Mouse (Mus musculus): ENCODE data around the gene Ctnna3. TPM values are rescaled to one million over a fixed set of nuclear protein-coding genes. Genes with fewer than 3 reads are reported as not detected.

The Ctnna3 gene
- total RNA-seq, 2 experiments from 2014 or later: 1.0 to 1.5 TPM

GRCm38 (mm10) chr10:63480066-63480465, 50.2 kb downstream of the Ctnna3 start:
- no peak for DNase-seq (ENCODE audit: low spot score in 2 of 2)

- no peak for DNase-seq (ENCODE audit: low spot score in 2 of 2)
These were observed 58.4 kb downstream of the Ctnna3 start for GRCm38 (mm10) chr10:63488346-63488745.

- no peak for DNase-seq (ENCODE audit: low spot score in 2 of 2)
These were observed 94.1 kb downstream of the Ctnna3 start for GRCm38 (mm10) chr10:63523956-63524355.

GRCm38 (mm10) chr10:63526027-63526426, 96.1 kb downstream of the Ctnna3 start:
- DNase-seq (ENCODE audit: low spot score in 2 of 2): no peak

DNA sequence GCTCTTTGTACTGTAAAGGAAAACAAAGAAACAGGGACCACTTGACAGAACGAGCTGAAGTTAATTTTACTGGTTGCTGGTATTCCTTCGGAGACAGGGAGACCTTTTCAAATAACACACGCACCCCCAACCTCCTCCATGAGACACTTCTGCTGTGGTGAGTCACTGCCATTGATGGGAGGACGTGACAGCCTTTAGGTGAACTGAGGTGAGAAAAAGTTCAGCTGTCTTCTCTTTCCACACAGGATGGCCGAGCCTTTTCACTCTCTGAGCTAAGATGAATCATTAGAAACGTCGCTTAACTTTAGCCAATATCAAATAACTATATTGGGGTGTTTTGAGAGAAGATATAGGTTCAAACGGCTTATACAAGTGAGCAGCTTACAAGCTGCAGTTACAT, 102.5 kb downstream of the Ctnna3 start:
- DNase-seq (ENCODE audit: low spot score in 2 of 2): no peak

GRCm38 (mm10) chr10:63541754-63542153, 111.9 kb downstream of the Ctnna3 start:
- no peak for DNase-seq (ENCODE audit: low spot score in 2 of 2)

- no peak for DNase-seq (ENCODE audit: low spot score in 2 of 2)
These were observed 112.6 kb downstream of the Ctnna3 start for GRCm38 (mm10) chr10:63542493-63542892.

DNA sequence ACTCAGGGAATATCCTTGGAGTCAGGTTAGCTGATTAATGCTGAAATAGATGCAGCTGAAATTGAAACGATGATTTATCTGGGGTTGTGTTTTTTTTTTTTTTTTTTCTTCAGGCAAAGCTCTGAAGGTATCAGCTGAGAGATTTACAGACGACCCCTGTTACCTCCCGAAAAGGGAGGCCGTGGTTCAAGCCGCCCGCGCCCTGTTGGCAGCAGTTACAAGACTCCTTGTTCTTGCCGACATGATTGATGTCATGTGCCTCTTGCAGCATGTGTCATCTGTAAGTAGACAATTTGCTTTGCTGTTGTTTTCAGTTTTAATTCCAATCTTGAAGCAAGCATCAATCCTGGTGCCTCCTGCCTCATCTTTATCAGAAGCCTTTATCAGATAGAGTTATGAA, 136.8 kb downstream of the Ctnna3 start:
- no peak for DNase-seq (ENCODE audit: low spot score in 2 of 2)

DNA sequence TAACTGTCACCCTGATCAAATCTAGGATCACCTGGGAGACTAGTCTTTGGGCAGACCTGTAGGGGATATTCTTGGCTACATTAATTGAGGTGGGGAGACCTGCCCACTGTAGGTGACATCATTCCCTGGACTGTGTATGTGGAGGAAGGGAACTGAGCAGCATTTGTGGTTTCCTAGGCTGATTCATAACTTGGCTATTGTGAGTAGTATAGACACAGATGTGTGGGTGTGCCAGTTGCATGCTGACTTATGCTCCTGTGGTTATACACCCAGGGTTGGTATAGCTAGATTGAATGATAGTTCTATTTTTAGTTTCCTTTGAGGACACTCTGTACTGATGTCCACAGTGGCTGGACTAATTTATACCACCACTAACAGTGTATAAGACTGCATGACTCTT, 141.7 kb downstream of the Ctnna3 start:
- DNase-seq (ENCODE audit: low spot score in 2 of 2): no peak

DNA sequence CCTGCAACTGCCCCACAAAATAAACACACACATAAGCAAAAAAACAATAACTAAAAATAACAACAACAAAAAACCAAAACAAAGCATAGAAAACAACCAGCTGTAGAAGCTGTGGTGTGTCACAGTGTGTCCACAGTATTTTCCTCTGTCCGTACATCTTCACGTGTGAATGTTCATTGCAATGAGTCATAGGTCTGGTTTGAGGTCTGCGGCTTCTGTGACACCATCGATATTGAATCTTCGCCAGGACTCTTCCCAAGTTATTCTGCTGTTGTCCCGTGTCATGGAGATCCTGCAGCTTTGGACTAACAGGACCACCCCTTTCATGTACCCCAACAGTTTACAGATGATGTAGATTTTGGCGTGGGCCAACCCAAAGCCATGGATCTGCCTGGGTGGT, 143.0 kb downstream of the Ctnna3 start:
- DNase-seq (ENCODE audit: low spot score in 2 of 2): no peak

DNA sequence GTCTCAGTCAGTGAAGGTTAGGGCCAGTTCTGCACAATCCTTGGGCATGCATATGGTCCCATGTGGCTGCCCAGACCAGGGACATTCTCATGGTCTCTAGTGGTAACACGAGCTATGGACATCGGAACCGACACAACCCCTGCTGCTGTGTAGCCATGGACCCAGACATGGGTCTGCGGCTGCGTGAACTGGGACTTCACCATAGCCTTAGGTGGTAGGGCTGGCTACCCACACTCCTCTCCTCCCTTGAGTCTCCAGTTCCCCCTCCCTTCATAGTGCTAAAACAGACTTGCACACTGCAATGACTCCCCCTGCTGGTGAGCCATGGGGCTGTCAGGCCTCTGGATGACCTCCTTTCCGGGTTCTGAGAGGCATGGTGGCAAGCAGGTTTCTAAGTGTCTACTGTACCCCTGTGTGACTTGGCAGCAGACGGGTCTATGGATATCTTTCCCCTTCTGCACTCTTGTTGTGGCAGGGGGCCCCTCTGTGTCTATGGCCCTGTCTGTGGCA, 144.3 kb downstream of the Ctnna3 start:
- peak; percentile 18 to 32 for DNase-seq (ENCODE audit: low spot score in 2 of 2)

DNA sequence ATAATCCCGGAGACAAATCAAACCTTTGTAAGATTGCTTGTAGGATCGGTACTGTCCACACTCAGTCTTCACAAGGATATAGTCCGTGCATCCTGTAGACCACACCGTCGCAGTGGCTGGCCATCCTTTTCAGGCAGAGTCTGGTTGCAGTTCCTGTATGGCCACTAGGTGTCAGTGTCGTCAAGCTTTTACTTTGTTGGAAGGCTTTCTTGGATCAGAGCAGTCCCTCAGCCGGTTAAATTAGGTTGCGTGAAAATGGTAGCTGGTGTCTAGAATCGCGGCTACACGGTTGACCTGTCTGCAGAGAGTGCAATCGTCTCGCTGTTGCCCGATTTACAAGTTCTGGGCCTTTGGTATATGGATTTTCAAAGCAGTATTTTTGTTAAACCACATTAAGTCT, 152.7 kb downstream of the Ctnna3 start:
- peak; percentile 91 to 93 for DNase-seq (ENCODE audit: low spot score in 2 of 2)

- no peak for DNase-seq (ENCODE audit: low spot score in 2 of 2)
These were observed 154.0 kb downstream of the Ctnna3 start for GRCm38 (mm10) chr10:63583798-63584374.

- DNase-seq (ENCODE audit: low spot score in 2 of 2): no peak
These were observed 169.5 kb downstream of the Ctnna3 start for GRCm38 (mm10) chr10:63599417-63599816.

DNA sequence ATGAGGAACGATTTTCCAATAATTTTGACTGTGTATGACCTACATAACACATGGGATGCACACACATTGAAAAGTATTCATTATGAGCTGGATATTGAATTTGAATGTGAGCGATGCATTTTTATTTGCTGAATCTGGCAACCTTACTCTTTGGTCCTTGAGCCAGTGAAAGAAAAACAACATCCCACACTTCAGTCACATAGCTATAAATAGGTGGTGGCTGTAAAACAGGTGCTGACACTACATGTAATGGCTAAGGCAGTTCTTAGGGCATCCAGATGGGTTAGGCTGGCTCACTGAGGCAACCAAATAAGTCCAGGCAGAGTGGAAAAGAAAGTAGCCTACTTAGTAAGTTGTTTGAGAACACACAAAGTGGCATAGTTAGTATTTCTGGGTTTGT, 171.3 kb downstream of the Ctnna3 start:
- DNase-seq (ENCODE audit: low spot score in 2 of 2): no peak

- DNase-seq (ENCODE audit: low spot score in 2 of 2): no peak
These were observed 198.6 kb downstream of the Ctnna3 start for GRCm38 (mm10) chr10:63628546-63628945.

- DNase-seq (ENCODE audit: low spot score in 2 of 2): no peak
These were observed 204.0 kb downstream of the Ctnna3 start for GRCm38 (mm10) chr10:63633915-63634314.

- no peak for DNase-seq (ENCODE audit: low spot score in 2 of 2)
These were observed 208.1 kb downstream of the Ctnna3 start for GRCm38 (mm10) chr10:63637987-63638386.

GRCm38 (mm10) chr10:63647300-63647699, 217.4 kb downstream of the Ctnna3 start:
- DNase-seq (ENCODE audit: low spot score in 2 of 2): no peak

DNA sequence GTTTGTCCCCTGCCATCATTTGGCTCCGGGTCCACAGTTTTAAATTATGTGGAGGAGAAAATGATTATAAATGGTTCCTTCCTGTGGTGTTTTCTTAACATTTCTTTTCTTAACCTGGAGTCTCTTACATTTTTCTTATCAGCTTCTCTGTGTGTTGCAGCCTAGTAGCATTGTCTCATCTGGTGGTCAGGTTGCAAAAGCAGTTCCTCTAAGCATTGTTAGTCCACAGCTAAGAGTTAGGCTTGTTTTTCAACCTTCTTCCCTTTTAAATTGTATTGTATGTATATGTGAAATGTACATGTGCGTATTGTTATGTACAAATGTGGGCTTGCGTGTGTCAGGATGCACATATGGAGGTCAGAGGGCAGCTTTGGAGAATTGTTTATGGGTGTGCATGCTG, 220.4 kb downstream of the Ctnna3 start:
- DNase-seq (ENCODE audit: low spot score in 2 of 2): no peak

- no peak for DNase-seq (ENCODE audit: low spot score in 2 of 2)
These were observed 223.0 kb downstream of the Ctnna3 start for GRCm38 (mm10) chr10:63652887-63653286.

DNA sequence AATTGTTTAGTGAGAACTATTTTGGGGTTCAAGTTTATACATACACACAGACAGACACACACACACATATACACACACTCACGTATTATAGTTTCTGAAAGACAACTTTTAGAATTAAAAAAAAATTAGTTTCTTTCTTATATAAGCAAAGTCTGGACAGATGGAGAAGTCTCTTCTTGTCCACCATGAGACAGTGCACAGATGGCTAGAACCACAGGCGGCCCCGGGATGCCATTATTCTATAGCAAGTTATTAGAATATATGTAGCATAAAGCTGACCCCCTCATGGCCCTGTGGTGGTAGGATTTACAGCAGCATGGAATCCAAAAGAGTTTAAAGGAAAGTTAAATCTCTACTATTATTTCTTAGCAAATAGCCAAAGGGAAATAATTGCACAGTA, 223.7 kb downstream of the Ctnna3 start:
- DNase-seq (ENCODE audit: low spot score in 2 of 2): no peak

DNA sequence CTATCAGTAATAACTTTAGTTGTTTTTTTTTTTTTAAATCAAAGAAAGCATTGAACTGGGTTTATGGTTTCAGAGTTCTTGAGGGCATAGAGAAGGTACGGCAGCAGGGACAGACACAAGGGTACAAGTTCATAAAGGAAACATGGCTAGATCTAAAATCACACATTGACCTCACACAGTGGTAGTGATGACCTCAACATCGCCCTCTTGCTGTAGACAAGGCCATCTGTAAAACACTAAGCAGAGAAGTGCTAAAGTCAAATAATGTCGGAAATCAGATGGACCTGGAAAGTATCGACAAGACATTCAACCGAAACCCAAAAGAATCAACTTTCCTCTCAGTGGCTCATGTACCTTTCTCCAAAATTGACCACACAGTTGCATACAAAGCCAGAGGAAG, 224.7 kb downstream of the Ctnna3 start:
- no peak for DNase-seq (ENCODE audit: low spot score in 2 of 2)

DNA sequence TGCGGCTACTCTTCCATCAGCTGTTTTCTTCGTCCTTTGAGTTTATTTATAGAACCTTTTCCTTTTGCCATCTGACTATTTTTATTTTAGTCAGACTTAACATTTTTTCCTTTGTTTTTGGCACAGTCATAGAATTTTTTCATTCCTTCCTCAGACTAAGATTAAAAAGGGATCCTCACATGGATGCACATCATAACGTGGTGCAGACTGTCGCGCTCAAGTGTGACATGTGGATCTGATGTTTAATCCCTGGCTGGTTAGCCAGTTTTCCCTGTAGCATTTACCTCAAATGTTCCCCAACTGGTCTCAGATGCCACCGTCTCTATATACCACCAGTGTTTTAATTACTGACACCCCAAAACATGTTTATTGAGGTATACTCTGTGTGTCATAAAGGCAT, 246.4 kb downstream of the Ctnna3 start:
- DNase-seq (ENCODE audit: low spot score in 2 of 2): no peak

Data from layer of hippocampus, postnatal 10 days (tissue).